Mouse (Mus musculus) kidney, adult 2 months (tissue): ENCODE results near the gene Pds5b.

Experiments
- CTCF ChIP-seq: fragments of 200-500 bp; conservative IDR thresholded peaks from 2 replicates; pipeline ENCODE4 v1.5.1; 2011; ENCODE audit warnings: low read depth, mild to moderate bottlenecking, control low read depth, low read length, moderate library complexity, mixed read lengths; ENCODE audit not compliant: insufficient read depth, insufficient read length
- POLR2A ChIP-seq: fragments of 200-500 bp; IDR thresholded peaks from one replicate; pipeline ENCODE4 v1.6.1; 2011; ENCODE audit warnings: low read depth, low read length, control low read depth

- TF ChIP-seq POLR2A (no peak), CTCF (no peak)
These were observed 28.6 kb upstream of the Pds5b start for GRCm38 (mm10) chr5:150644926-150645325.
